Mouse (Mus musculus): ENCODE measurements around the gene A330070K13Rik. TPM values are rescaled to one million over a fixed set of nuclear protein-coding genes. Genes with fewer than 3 reads are reported as not detected.

The A330070K13Rik gene
- total RNA-seq, 2 experiments from 2014 or later = not detected

- ATAC-seq (replicated peaks; ENCODE audit: poor library complexity) = no peak
These were observed 53.2 kb downstream of the A330070K13Rik start for GRCm38 (mm10) chr5:130331206-130331605.

GRCm38 (mm10) chr5:130330801-130331200 is 53.6 kb downstream of the A330070K13Rik start:
- ATAC-seq (replicated peaks; ENCODE audit: poor library complexity) = no peak

- ATAC-seq (replicated peaks; ENCODE audit: poor library complexity) = peak; percentile 64
These were observed 54.5 kb downstream of the A330070K13Rik start for GRCm38 (mm10) chr5:130329889-130330288.

Other genes starting within 250 kb of the A330070K13Rik start
- 1.9 and 2.7 TPM in 2 replicates for gene Kctd7, start 239.8 kb downstream of the A330070K13Rik start, total RNA-seq (2015)
- 2.3 and 5.3 TPM in 2 replicates for gene Kctd7, start 239.8 kb downstream of the A330070K13Rik start, total RNA-seq (2017)
- gene Rabgef1, start 212.8 kb downstream of the A330070K13Rik start, total RNA-seq (2015) = 16.0 and 20.1 TPM in 2 replicates
- gene Rabgef1, start 212.8 kb downstream of the A330070K13Rik start, total RNA-seq (2017) = 16.2 and 28.2 TPM in 2 replicates
- gene Tmem248, start 167.6 kb downstream of the A330070K13Rik start, total RNA-seq (2015) = 61.7 and 64.2 TPM in 2 replicates
- gene Tmem248, start 167.6 kb downstream of the A330070K13Rik start, total RNA-seq (2017) = 75.6 and 75.9 TPM in 2 replicates
- 48.9 and 54.6 TPM in 2 replicates for gene Sbds, start 129.1 kb downstream of the A330070K13Rik start, total RNA-seq (2015)
- gene Sbds, start 129.1 kb downstream of the A330070K13Rik start, total RNA-seq (2017) = 91.9 and 103 TPM in 2 replicates
- 15.3 and 17.0 TPM in 2 replicates for gene Tyw1, start 129.0 kb downstream of the A330070K13Rik start, total RNA-seq (2015)
- gene Tyw1, start 129.0 kb downstream of the A330070K13Rik start, total RNA-seq (2017) = 37.7 and 42.0 TPM in 2 replicates
- not detected in 2 replicates for gene Caln1, start 15.2 kb downstream of the A330070K13Rik start, total RNA-seq (2015)
- not detected in 2 replicates for gene Caln1, start 15.2 kb downstream of the A330070K13Rik start, total RNA-seq (2017)

All from megakaryocyte progenitor cell, adult 5-6 weeks (primary cell).